Mouse (Mus musculus): ENCODE data around the gene Sox13.

- TF ChIP-seq CTCF (IDR thresholded peaks at IDR 0.05; ENCODE audit: control insufficient read depth, insufficient read depth, insufficient replicate concordance, low read depth, low read length), result no peak
- TF ChIP-seq POLR2A (IDR thresholded peaks at IDR 0.05; ENCODE audit: control insufficient read depth, low read depth, low read length), result no peak
Measured at GRCm38 (mm10) chr1:133411506-133412147, 12.6 kb downstream of the Sox13 start.

Data from testis, adult 2 months (tissue).